In genomic region chr2:31061868-31062628, GRCm38 (mm10) we compare ENCODE assay signal across 11 mouse cellular contexts.
A peak's percentile ranks its signal among the peaks of the same experiment; 100 is the strongest.
DNase-seq lines count a peak whose midpoint lies in the region; ATAC-seq and TF ChIP-seq lines count a peak whose summit lies in the region.
"Had no signal": no experiment of that assay in that cellular context is flagged by ENCODE, and none has a peak within 500 bp of the region (broad histone marks: within the 10 kb centered on the region; RNA-seq: fewer than 3 reads in every experiment).

No protein-coding gene starts in this region.

- peak; percentile 46 to 49 for DNase-seq in cerebellum, postnatal 25 days
- no peak for DNase-seq in cerebellum, adult 11 months
- peak; percentile 85 for DNase-seq in CH12.LX (ENCODE audit: extremely low read depth)
- DNase-seq in naive thymus-derived CD4-positive, alpha-beta T cell, adult 2 months (ENCODE audit: low read depth): peak; percentile 78
- no peak for DNase-seq in frontal cortex, postnatal 14 days (ENCODE audit: low spot score in 2 of 2)
- no peak for DNase-seq in urinary bladder, postnatal 10 days (ENCODE audit: low spot score)

- H3K27ac ChIP-seq in CH12.LX (ENCODE audit: insufficient read depth, low read depth): peak overlapping the region; percentile 100
- H3K27ac ChIP-seq: lung, embryonic 15.5 days; neural tube, embryonic 15.5 days had no signal

- dilution Hi-C loops in CH12.LX (cut with MboI; ENCODE audit: extremely low pct_ligation_motif_present, extremely low pct_unique_long_range_greater_than_20kb, low sequenced_read_pairs): no loop called here

- peaks cover 31 to 61% of the 10 kb centered on the region in 2 experiments for H3K36me3 ChIP-seq in CH12.LX (replicated peaks in 1 of 2; ENCODE audit: control insufficient read depth in 1 of 2, insufficient read depth in 1 of 2, low read length in 1 of 2)

- peak overlapping the region; percentile 65 for H3K9ac ChIP-seq in CH12.LX (ENCODE audit: insufficient read depth, low read depth)
- H3K9ac ChIP-seq: lung, embryonic 15.5 days; neural tube, embryonic 15.5 days had no signal

- peaks cover 18 to 45% of the 10 kb centered on the region in 2 experiments for H3K4me1 ChIP-seq in CH12.LX (ENCODE audit: control insufficient read depth in 1 of 2, insufficient read depth in 2 of 2)
- H3K4me1 ChIP-seq: lung, embryonic 15.5 days had no signal

- peak overlapping the region in 2 of 3 experiments; percentile 36 to 63 for H3K4me3 ChIP-seq in CH12.LX (replicated peaks in 1 of 3; ENCODE audit: low read depth in 2 of 3, low read length in 2 of 3, poor library complexity in 1 of 3)
- H3K4me3 ChIP-seq: lung, embryonic 15.5 days; neural tube, embryonic 15.5 days had no signal

- no peak for TF ChIP-seq CTCF in CH12.LX (conservative IDR thresholded peaks at IDR 0.05 in 1 of 2, IDR thresholded peaks at IDR 0.05 in 1 of 2; ENCODE audit: low read depth in 2 of 2, low read length in 2 of 2)

- no peak; the same call in 1 of the 2 replicates for TF ChIP-seq POLR2A in CH12.LX (IDR thresholded peaks at IDR 0.05; ENCODE audit: low read depth, low read length)

- peak; percentile 95 for TF ChIP-seq EP300 in CH12.LX (IDR thresholded peaks at IDR 0.05; ENCODE audit: low read length)

- ATAC-seq in granulocyte monocyte progenitor cell, adult 5-6 weeks (replicated peaks; ENCODE audit: poor library complexity, severe bottlenecking): peak; percentile 85
- no peak for ATAC-seq in erythroblast, adult 5-6 weeks (replicated peaks; ENCODE audit: low FRiP score, poor library complexity, severe bottlenecking)
- ATAC-seq: Patski had no signal

- no peaks in the 10 kb centered on the region for H3K27me3 ChIP-seq in CH12.LX (replicated peaks)
- H3K27me3 ChIP-seq: lung, embryonic 15.5 days; neural tube, embryonic 15.5 days; Patski had no signal

- peaks cover 13% of the 10 kb centered on the region for H3K9me3 ChIP-seq in CH12.LX (replicated peaks; ENCODE audit: low read length)
- H3K9me3 ChIP-seq: lung, embryonic 15.5 days; neural tube, embryonic 15.5 days had no signal

- in situ Hi-C loops in CH12.LX (cut with MboI; ENCODE audit: low pct_ligation_motif_present, low pct_unique_long_range_greater_than_20kb, low sequenced_read_pairs): loop anchor here (25.0 kb wide), 1 partner anchor 400 kb away; the partner anchor contains the start of gene Ass1

- H3K4me2 ChIP-seq in CH12.LX (ENCODE audit: insufficient read depth, low read depth, poor library complexity, severe bottlenecking): peak overlapping the region; percentile 90
- H3K4me2 ChIP-seq: lung, embryonic 15.5 days; neural tube, embryonic 15.5 days had no signal

- H3K79me2 ChIP-seq in CH12.LX (replicated peaks; ENCODE audit: control insufficient read depth, extremely low read depth, insufficient read depth, poor library complexity, severe bottlenecking): peaks cover 9% of the 10 kb centered on the region

- peak; percentile 20 for TF ChIP-seq RAD21 in CH12.LX (IDR thresholded peaks at IDR 0.05; ENCODE audit: low read depth, low read length)

TF ChIP-seq in CH12.LX, 34 proteins besides CTCF, POLR2A, EP300 and RAD21:
- TF ChIP-seq USF1 (IDR thresholded peaks at IDR 0.05; ENCODE audit: low read depth, low read length): no peak
- TF ChIP-seq IRF4 (IDR thresholded peaks at IDR 0.05; ENCODE audit: low read depth, low read length): peak; percentile 89
- no peak for TF ChIP-seq GABPA (IDR thresholded peaks at IDR 0.05; ENCODE audit: insufficient replicate concordance, low read depth, low read length)
- peak; percentile 98 for TF ChIP-seq MEF2A (IDR thresholded peaks at IDR 0.05; ENCODE audit: borderline replicate concordance, low read depth, low read length)
- TF ChIP-seq POLR2AphosphoS2 (IDR thresholded peaks at IDR 0.05; ENCODE audit: low read depth, low read length): peak; percentile 62; the same call in 1 of the 2 replicates
- peak; percentile 49 for TF ChIP-seq ZMIZ1 (IDR thresholded peaks at IDR 0.05; ENCODE audit: low read depth, low read length)
- peak; percentile 87 for TF ChIP-seq BHLHE40 (IDR thresholded peaks at IDR 0.05; ENCODE audit: low read depth, low read length)
- peak; percentile 48; the same call in 1 of the 2 replicates for TF ChIP-seq ELF1 (IDR thresholded peaks at IDR 0.05; ENCODE audit: low read depth, low read length)
- TF ChIP-seq PAX5 (IDR thresholded peaks at IDR 0.05; ENCODE audit: low read length): no peak
- peak; percentile 83 for TF ChIP-seq MAFK (IDR thresholded peaks at IDR 0.05; ENCODE audit: insufficient replicate concordance, low read length)
- TF ChIP-seq KAT2A (IDR thresholded peaks at IDR 0.05; ENCODE audit: insufficient replicate concordance, low read length): 0 out of 2 replicates have a peak, but pooled peaks have one; percentile 61
- 0 out of 2 replicates have a peak, but pooled peaks have one; percentile 42 for TF ChIP-seq HCFC1 (IDR thresholded peaks at IDR 0.05; ENCODE audit: low read depth, low read length)
- TF ChIP-seq NRF1 (IDR thresholded peaks at IDR 0.05; ENCODE audit: low read depth, low read length): no peak
- TF ChIP-seq TCF12 (IDR thresholded peaks at IDR 0.05; ENCODE audit: low read depth, low read length): peak; percentile 93
- peak; percentile 93 for TF ChIP-seq JUN (IDR thresholded peaks at IDR 0.05; ENCODE audit: insufficient read depth, low read depth, low read length)
- peak; percentile 87 for TF ChIP-seq MAX (IDR thresholded peaks at IDR 0.05; ENCODE audit: low read length)
- TF ChIP-seq MXI1 (IDR thresholded peaks at IDR 0.05; ENCODE audit: low read depth, low read length): peak; percentile 13; the same call in 1 of the 2 replicates
- peak; percentile 99 for TF ChIP-seq MAZ (IDR thresholded peaks at IDR 0.05; ENCODE audit: low read depth, low read length)
- TF ChIP-seq RCOR1 (conservative IDR thresholded peaks at IDR 0.05; ENCODE audit: low read depth, low read length): peak; percentile 89; the same call in 1 of the 2 replicates
- TF ChIP-seq ZKSCAN1 (IDR thresholded peaks at IDR 0.05; ENCODE audit: borderline replicate concordance, low read depth, low read length): no peak; the same call in 1 of the 2 replicates
- TF ChIP-seq ETS1 (conservative IDR thresholded peaks at IDR 0.05; ENCODE audit: low read depth, low read length): peak; percentile 95
- TF ChIP-seq ZNF384 (IDR thresholded peaks at IDR 0.05; ENCODE audit: low read depth, low read length): peak; percentile 97
- peak; percentile 74; the same call in 1 of the 2 replicates for TF ChIP-seq MYC (IDR thresholded peaks at IDR 0.05; ENCODE audit: low read depth, low read length)
- peak; percentile 68; the same call in 1 of the 2 replicates for TF ChIP-seq E2F4 (IDR thresholded peaks at IDR 0.05; ENCODE audit: insufficient replicate concordance, low read depth, low read length)
- TF ChIP-seq NELFE (IDR thresholded peaks at IDR 0.05; ENCODE audit: low read depth, low read length): no peak
- TF ChIP-seq CHD1 (IDR thresholded peaks at IDR 0.05; ENCODE audit: low read depth, low read length): peak; percentile 67; the same call in 1 of the 2 replicates
- TF ChIP-seq SIN3A (IDR thresholded peaks at IDR 0.05; ENCODE audit: low read length): peak; percentile 90
- TF ChIP-seq UBTF (IDR thresholded peaks at IDR 0.05; ENCODE audit: low read depth, low read length): peak; percentile 58; the same call in 1 of the 2 replicates
- no peak for TF ChIP-seq ZC3H11A (IDR thresholded peaks at IDR 0.05; ENCODE audit: low read depth, low read length)
- TF ChIP-seq SMC3 (IDR thresholded peaks at IDR 0.05; ENCODE audit: low read depth, low read length): peak; percentile 17
- peak; percentile 89 for TF ChIP-seq JUND (conservative IDR thresholded peaks at IDR 0.05; ENCODE audit: low read depth, low read length)
- TF ChIP-seq TBP (conservative IDR thresholded peaks at IDR 0.05; ENCODE audit: low read depth, low read length): 0 out of 2 replicates have a peak, but pooled peaks have one; percentile 19
- TF ChIP-seq USF2 (conservative IDR thresholded peaks at IDR 0.05; ENCODE audit: low read depth, low read length): no peak
- TF ChIP-seq CHD2 (IDR thresholded peaks at IDR 0.05; ENCODE audit: low read length): peak; percentile 86

Comparison
In these comparisons a context has a peak if more than half of its experiments do, and no peak if none do; other contexts are left out.
1. DNase-seq: peak in cerebellum, postnatal 25 days (2 of 2), CH12.LX (single experiment) and naive thymus-derived CD4-positive, alpha-beta T cell, adult 2 months (single experiment); none in cerebellum, adult 11 months (single experiment), frontal cortex, postnatal 14 days (0 of 2) and urinary bladder, postnatal 10 days (single experiment).